16 mouse cellular contexts compared by ENCODE assay signal in genomic region chr6:90662148-90662547, GRCm38 (mm10). TPM values are rescaled to one million over a fixed set of nuclear protein-coding genes. Genes with fewer than 3 reads are reported as not detected.
DNase-seq lines count a peak whose midpoint lies in the region; ATAC-seq lines count a peak whose summit lies in the region.
"Had no signal": no experiment of that assay in that cellular context is flagged by ENCODE, and none has a peak within 500 bp of the region (broad histone marks: within the 10 kb centered on the region; RNA-seq: fewer than 3 reads in every experiment).

No protein-coding gene starts in this region.

- H3K9ac ChIP-seq in heart, embryonic 11.5 days (ENCODE audit: low read depth, low read length) = no peak overlapping the region; the same call in 1 of the 2 replicates
- no peak overlapping the region for H3K9ac ChIP-seq in neural tube, embryonic 11.5 days (ENCODE audit: low read length)
- no peak overlapping the region for H3K9ac ChIP-seq in neural tube, embryonic 15.5 days (replicated peaks)
- no peak overlapping the region for H3K9ac ChIP-seq in midbrain, embryonic 15.5 days
- H3K9ac ChIP-seq: kidney, embryonic 15.5 days had no signal

- no peak overlapping the region for H3K4me2 ChIP-seq in heart, embryonic 11.5 days
- H3K4me2 ChIP-seq in neural tube, embryonic 11.5 days (ENCODE audit: low read depth) = no peak overlapping the region
- H3K4me2 ChIP-seq in neural tube, embryonic 15.5 days = no peak overlapping the region
- H3K4me2 ChIP-seq in midbrain, embryonic 15.5 days = no peak overlapping the region
- H3K4me2 ChIP-seq: kidney, embryonic 15.5 days had no signal

- peaks cover 21% of the 10 kb centered on the region for H3K36me3 ChIP-seq in heart, embryonic 11.5 days (ENCODE audit: control insufficient read depth, insufficient read depth, low read length)
- H3K36me3 ChIP-seq in neural tube, embryonic 11.5 days (ENCODE audit: control insufficient read depth, insufficient read depth, low read length) = peaks cover 17% of the 10 kb centered on the region
- H3K36me3 ChIP-seq in neural tube, embryonic 15.5 days = peaks cover 59% of the 10 kb centered on the region
- peaks cover 62% of the 10 kb centered on the region for H3K36me3 ChIP-seq in embryonic facial prominence, embryonic 10.5 days (replicated peaks)
- peaks cover 34% of the 10 kb centered on the region; the same call in 1 of the 2 replicates for H3K36me3 ChIP-seq in midbrain, embryonic 15.5 days (replicated peaks)

- H3K27ac ChIP-seq in heart, embryonic 11.5 days (ENCODE audit: low read depth, low read length) = no peak overlapping the region
- 0 out of 2 replicates have a peak overlapping the region, but pooled peaks have one; percentile 8 for H3K27ac ChIP-seq in neural tube, embryonic 11.5 days (ENCODE audit: low read depth, low read length)
- H3K27ac ChIP-seq in neural tube, embryonic 15.5 days (replicated peaks) = no peak overlapping the region
- peak overlapping the region; percentile 26 for H3K27ac ChIP-seq in embryonic facial prominence, embryonic 10.5 days (replicated peaks)
- no peak overlapping the region for H3K27ac ChIP-seq in midbrain, embryonic 15.5 days
- H3K27ac ChIP-seq: gastrocnemius, adult 2 months; heart, adult 2 months had no signal

- no peaks in the 10 kb centered on the region for H3K27me3 ChIP-seq in heart, embryonic 11.5 days (ENCODE audit: control insufficient read depth, insufficient read depth, low read length)
- no peaks in the 10 kb centered on the region for H3K27me3 ChIP-seq in neural tube, embryonic 11.5 days (ENCODE audit: control insufficient read depth, insufficient read depth, low read length)
- H3K27me3 ChIP-seq in neural tube, embryonic 15.5 days (replicated peaks) = no peaks in the 10 kb centered on the region
- H3K27me3 ChIP-seq in embryonic facial prominence, embryonic 10.5 days (replicated peaks; ENCODE audit: low read depth, poor library complexity, severe bottlenecking) = no peaks in the 10 kb centered on the region
- no peaks in the 10 kb centered on the region for H3K27me3 ChIP-seq in midbrain, embryonic 15.5 days (replicated peaks)
- H3K27me3 ChIP-seq: kidney, embryonic 15.5 days had no signal

- WGBS in heart, embryonic 11.5 days (ENCODE audit: insufficient replicate concordance) = 97% methylated on average over 5 of the region's 5 CpGs
- WGBS in neural tube, embryonic 11.5 days = over 99% methylated on average over 5 of the region's 5 CpGs
- 95% methylated on average over 5 of the region's 5 CpGs for WGBS in neural tube, embryonic 15.5 days
- 94% methylated on average over 5 of the region's 5 CpGs for WGBS in embryonic facial prominence, embryonic 10.5 days
- WGBS in midbrain, embryonic 15.5 days = 96% methylated on average over 5 of the region's 5 CpGs

- ATAC-seq in heart, embryonic 11.5 days (replicated peaks; ENCODE audit: insufficient number of reproducible peaks, low FRiP score, low TSS enrichment) = peak; percentile 12; the same call in 1 of the 2 replicates
- 0 out of 2 replicates have a peak, but pooled peaks have one; percentile 3 for ATAC-seq in neural tube, embryonic 11.5 days (ENCODE audit: insufficient read depth, low FRiP score, low TSS enrichment)
- ATAC-seq in neural tube, embryonic 15.5 days (ENCODE audit: low FRiP score) = no peak
- 0 out of 2 replicates have a peak, but pooled peaks have one; percentile 9 for ATAC-seq in midbrain, embryonic 15.5 days (replicated peaks)
- ATAC-seq: inflammation-experienced regulatory T-cells, adult 6 months had no signal

- intact Hi-C loops in heart, postnatal 36 days (cut with DNase I) = no loop called here

- peaks cover 27% of the 10 kb centered on the region for H3K4me1 ChIP-seq in heart, embryonic 11.5 days (ENCODE audit: control insufficient read depth, insufficient read depth, low read length)
- H3K4me1 ChIP-seq in neural tube, embryonic 11.5 days (ENCODE audit: control insufficient read depth, insufficient read depth, low read length) = no peaks in the 10 kb centered on the region
- 0 out of 2 replicates have a peak, but pooled peaks cover 3% of the 10 kb centered on the region for H3K4me1 ChIP-seq in neural tube, embryonic 15.5 days
- peaks cover 16% of the 10 kb centered on the region for H3K4me1 ChIP-seq in embryonic facial prominence, embryonic 10.5 days
- H3K4me1 ChIP-seq in midbrain, embryonic 15.5 days = no peaks in the 10 kb centered on the region

- H3K4me3 ChIP-seq in heart, embryonic 11.5 days (ENCODE audit: low read depth, low read length) = no peak overlapping the region
- H3K4me3 ChIP-seq in neural tube, embryonic 11.5 days (ENCODE audit: low read depth, low read length) = no peak overlapping the region
- H3K4me3 ChIP-seq in neural tube, embryonic 15.5 days (replicated peaks) = no peak overlapping the region
- no peak overlapping the region for H3K4me3 ChIP-seq in embryonic facial prominence, embryonic 10.5 days
- no peak overlapping the region for H3K4me3 ChIP-seq in midbrain, embryonic 15.5 days
- H3K4me3 ChIP-seq: gastrocnemius, adult 2 months; heart, adult 2 months; kidney, embryonic 15.5 days had no signal

- no peak for DNase-seq in heart, postnatal 36 days
- no peak for DNase-seq in neural tube, embryonic 11.5 days (ENCODE audit: low spot score)
- DNase-seq in embryonic facial prominence, embryonic 10.5 days (ENCODE audit: low spot score) = no peak
- DNase-seq in thymus, postnatal 0 days (ENCODE audit: low spot score) = no peak
- no peak for DNase-seq in urinary bladder, postnatal 10 days (ENCODE audit: low spot score)
- DNase-seq: cerebellum, postnatal 14 days; gastrocnemius, adult 2 months; heart, adult 2 months; lung, postnatal 10 days; right cerebral cortex, postnatal 4 days; thymus, postnatal 36 days had no signal

- H3K9me3 ChIP-seq in heart, embryonic 11.5 days (replicated peaks; ENCODE audit: control insufficient read depth, low read length) = no peaks in the 10 kb centered on the region
- H3K9me3 ChIP-seq in neural tube, embryonic 11.5 days (ENCODE audit: control insufficient read depth, low read length) = no peaks in the 10 kb centered on the region
- H3K9me3 ChIP-seq in neural tube, embryonic 15.5 days (replicated peaks) = no peaks in the 10 kb centered on the region
- H3K9me3 ChIP-seq in embryonic facial prominence, embryonic 10.5 days = no peaks in the 10 kb centered on the region
- H3K9me3 ChIP-seq in midbrain, embryonic 15.5 days = no peaks in the 10 kb centered on the region
- H3K9me3 ChIP-seq: kidney, embryonic 15.5 days had no signal

RNA-seq across cellular contexts. Expression of gene Slc41a3, which starts 57.6 kb away (rescaled TPM):
- 11.1 and 12.6 TPM in 2 replicates for polyA plus RNA-seq in heart, embryonic 11.5 days (2014; fragmentation: Nextera tagmentation; extraction: Ambion mirVana)
- total RNA-seq in heart, postnatal 36 days (2021) = 10 to 100 TPM; 68.8 to 72.1 TPM
- 2.7 and 3.1 TPM in 2 replicates for polyA plus RNA-seq in neural tube, embryonic 11.5 days (2014; fragmentation: Nextera tagmentation; extraction: Ambion mirVana)
- polyA plus RNA-seq in neural tube, embryonic 15.5 days (2015; fragmentation: Nextera tagmentation; extraction: Ambion mirVana) = 8.2 TPM in 2 replicates
- polyA plus RNA-seq in embryonic facial prominence, embryonic 10.5 days (2016; fragmentation: Nextera tagmentation; extraction: Ambion mirVana) = 1.7 and 2.2 TPM in 2 replicates
- polyA plus RNA-seq in midbrain, embryonic 15.5 days (2015; fragmentation: Nextera tagmentation; extraction: Ambion mirVana) = 5.8 and 6.3 TPM in 2 replicates
- 5.0 and 7.5 TPM in 2 replicates for polyA plus RNA-seq in thymus, postnatal 0 days (2015; fragmentation: Nextera tagmentation; extraction: Ambion mirVana)

Comparison
In these comparisons a context has a peak if more than half of its experiments do, and no peak if none do; other contexts are left out.
1. H3K27ac ChIP-seq: peak in neural tube, embryonic 11.5 days (single experiment) and embryonic facial prominence, embryonic 10.5 days (single experiment); none in heart, embryonic 11.5 days (single experiment), neural tube, embryonic 15.5 days (single experiment) and midbrain, embryonic 15.5 days (single experiment).